Mouse (Mus musculus) granulocyte monocyte progenitor cell, adult 5-6 weeks (primary cell): ENCODE measurements around the gene Mgst2. TPM values are rescaled to one million over a fixed set of nuclear protein-coding genes. Genes with fewer than 3 reads are reported as not detected.

Source experiments
- ATAC-seq: replicated peaks from 2 replicates; pipeline ENCODE4 v1.8.0; 2016; ENCODE audit warnings: mild to moderate bottlenecking, moderate TSS enrichment, inconsistent platforms; ENCODE audit not compliant: poor library complexity, severe bottlenecking
- total RNA-seq, 2 experiments: library from RNA; stranded (forward) in 1 of 2; stranded (reverse) in 1 of 2; fragments of 200-712, 200-1000 nt in 1 of 2; fragments of >200 nt in 1 of 2; fragmentation: Nextera tagmentation in 1 of 2; gene quantifications; 2 replicates each; pipeline ENCODE4 v1.2.3; 2014 to 2017

The Mgst2 gene
- total RNA-seq, 2 experiments from 2014 or later, result 38.6 to 127 TPM

GRCm38 (mm10) chr3:51729109-51729918 is 69.2 kb downstream of the Mgst2 start:
- ATAC-seq, result no peak

DNA sequence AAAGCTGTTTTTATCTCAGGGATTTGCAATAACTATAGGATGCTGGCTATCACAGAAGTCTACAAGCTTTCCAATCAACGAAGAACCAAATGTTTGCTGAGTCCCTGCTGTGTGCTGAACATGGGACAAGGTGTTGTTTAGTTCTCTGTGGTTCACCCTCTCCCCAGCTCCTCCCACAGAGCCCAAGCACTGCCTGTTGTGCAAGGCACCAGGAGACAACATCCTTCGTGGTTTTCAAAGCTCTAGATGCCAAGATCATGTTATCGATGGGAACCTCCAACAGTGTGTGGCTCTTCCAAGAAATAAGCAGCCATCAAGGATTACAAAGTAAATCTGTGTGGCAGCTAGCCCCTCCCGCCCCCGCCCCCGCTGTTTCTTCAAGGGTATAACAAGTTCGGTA is 70.5 kb downstream of the Mgst2 start:
- ATAC-seq, result peak; percentile 64

GRCm38 (mm10) chr3:51731949-51732636 is 71.9 kb downstream of the Mgst2 start:
- no peak for ATAC-seq

Other genes starting within 250 kb of the Mgst2 start
- 74.4 and 89.1 TPM in 2 replicates for gene Naa15, start 245.2 kb upstream of the Mgst2 start, total RNA-seq (2014; fragmentation: Nextera tagmentation)
- gene Naa15, start 245.2 kb upstream of the Mgst2 start, total RNA-seq (2017), result 114 and 126 TPM in 2 replicates
- 6.4 and 7.8 TPM in 2 replicates for gene Rab33b, start 176.4 kb upstream of the Mgst2 start, total RNA-seq (2014; fragmentation: Nextera tagmentation)
- 8.9 and 13.7 TPM in 2 replicates for gene Rab33b, start 176.4 kb upstream of the Mgst2 start, total RNA-seq (2017)
- gene Setd7, start 99.5 kb upstream of the Mgst2 start, total RNA-seq (2014; fragmentation: Nextera tagmentation), result 37.3 and 41.6 TPM in 2 replicates
- gene Setd7, start 99.5 kb upstream of the Mgst2 start, total RNA-seq (2017), result 26.5 and 29.9 TPM in 2 replicates